Mouse (Mus musculus) c-Kit-positive CD71-positive TER-119-negative erythroid progenitor cells, embryonic 14.5 days (primary cell): ENCODE results near the gene Arhgef12.

ENCODE experiments used
- DNase-seq: peaks from one replicate; pipeline ENCODE4 v3.0.0-alpha.2; 2013; ENCODE audit warnings: low read depth

Gene Arhgef12

GRCm38 (mm10) chr9:42920190-42920589 lies 186.8 kb downstream of the Arhgef12 start:
- DNase-seq, result no peak

DNA sequence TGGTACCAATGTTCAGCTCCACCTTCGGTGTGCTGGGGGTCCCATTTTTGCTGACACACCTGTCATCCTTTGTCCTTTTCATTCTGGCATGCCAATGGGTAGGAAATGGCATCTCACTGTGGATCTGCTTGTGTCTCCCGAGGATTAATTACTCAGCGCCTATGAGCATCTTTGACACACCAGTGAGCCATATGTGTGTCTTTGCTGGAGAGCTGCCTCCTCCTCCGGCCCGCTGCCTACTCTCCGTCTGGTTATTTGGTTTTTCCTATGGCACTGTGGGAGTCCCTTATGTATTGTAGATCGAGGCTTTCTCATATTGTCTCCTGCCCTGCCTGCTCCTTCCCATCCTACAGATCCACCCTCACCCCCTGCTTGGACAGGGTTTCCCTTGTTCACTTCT lies 189.1 kb downstream of the Arhgef12 start:
- DNase-seq, result no peak
